Mouse (Mus musculus): ENCODE measurements at regions not wholly inside any gene's neighbourhood (a gene's known extent, or its start where the extent isn't known, plus 50 kb on each side); places are given as distances from the start of the nearest gene placed in this dataset.
"Not testable (repeated sequence)": the region's sequence is repeated elsewhere in the genome, so short reads cannot be mapped to it uniquely, and the experiment has no call there.

DNA sequence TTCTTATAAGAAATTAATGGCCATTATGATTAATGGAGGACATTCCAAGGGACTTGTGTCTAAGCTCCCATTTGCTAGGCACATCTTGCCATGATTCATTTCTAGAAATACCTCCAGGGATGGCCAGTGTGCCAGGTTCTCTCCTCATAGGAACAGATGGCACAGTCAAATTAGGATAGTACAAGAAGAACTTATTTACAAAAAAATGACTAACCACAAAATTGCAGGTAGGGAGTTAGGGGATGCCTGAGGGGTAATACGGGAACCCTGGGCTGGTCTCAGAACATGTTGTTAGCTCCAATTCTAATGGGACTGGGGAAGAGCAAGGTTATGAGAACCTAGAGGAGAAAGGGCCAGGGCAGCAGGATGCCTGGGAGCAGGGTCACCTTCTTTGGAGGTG lies 760.9 kb upstream of the Kirrel3 start:
- DNase-seq (ENCODE audit: low read depth in 1 of 2, low spot score in 2 of 2): no peak

DNA sequence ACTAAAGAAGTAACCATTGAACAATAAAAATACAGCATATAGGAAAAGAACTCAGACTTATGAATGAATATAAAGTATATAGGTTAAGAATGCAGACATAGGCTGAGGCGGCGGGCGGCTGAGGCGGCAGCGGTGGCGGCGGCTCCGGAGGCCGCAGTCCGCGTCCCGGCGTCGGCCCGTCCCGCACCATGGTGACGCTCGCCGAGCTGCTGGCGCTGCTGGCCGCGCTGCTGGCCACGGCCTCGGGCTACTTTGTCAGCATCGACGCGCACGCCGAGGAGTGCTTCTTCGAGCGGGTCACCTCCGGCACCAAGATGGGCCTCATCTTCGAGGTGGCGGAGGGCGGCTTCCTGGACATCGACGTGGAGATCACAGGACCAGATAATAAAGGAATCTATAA lies 757.6 kb upstream of the Kirrel3 start:
- DNase-seq (ENCODE audit: low read depth in 1 of 2, low spot score in 2 of 2): not testable (repeated sequence)

DNA sequence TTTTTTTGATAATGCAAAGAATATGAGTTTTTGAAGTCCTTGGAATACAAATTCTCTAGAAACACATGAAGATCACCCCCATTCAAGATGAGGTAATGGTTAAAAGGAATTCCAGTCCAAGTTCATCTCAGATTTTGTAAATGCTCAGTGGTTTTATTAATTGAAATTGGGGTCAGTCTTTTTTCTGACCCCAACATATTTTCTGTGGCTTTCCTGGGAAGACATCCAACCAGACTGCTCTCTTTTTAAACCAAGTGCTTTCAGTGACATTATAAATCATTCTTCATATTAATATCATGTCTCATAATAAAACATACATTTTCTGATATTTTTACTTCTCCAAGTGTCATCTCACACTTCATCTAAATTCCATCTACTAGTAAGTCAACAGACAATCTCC lies 725.0 kb upstream of the Kirrel3 start:
- no peak for DNase-seq (ENCODE audit: low read depth in 1 of 2, low spot score in 2 of 2)

DNA sequence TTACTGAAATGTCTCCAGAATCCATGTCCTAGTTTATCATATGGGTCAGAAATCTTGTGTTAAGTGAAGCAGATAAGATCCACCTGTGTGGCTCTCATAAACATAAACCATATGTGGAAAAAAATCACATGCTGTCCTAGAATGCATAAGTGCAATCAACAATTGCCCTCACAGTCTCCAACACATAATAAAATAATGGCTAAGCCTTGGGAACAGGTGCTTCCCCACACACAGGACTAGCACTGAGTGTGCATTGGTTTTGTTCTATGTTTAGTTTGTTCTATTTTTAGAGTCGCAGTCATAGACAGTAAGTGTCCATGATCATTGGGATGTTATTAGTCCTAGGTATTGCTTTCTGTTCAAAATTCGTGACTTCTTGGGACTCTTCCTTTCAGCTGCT lies 719.5 kb upstream of the Kirrel3 start:
- no peak for DNase-seq (ENCODE audit: low read depth in 1 of 2, low spot score in 2 of 2)

DNA sequence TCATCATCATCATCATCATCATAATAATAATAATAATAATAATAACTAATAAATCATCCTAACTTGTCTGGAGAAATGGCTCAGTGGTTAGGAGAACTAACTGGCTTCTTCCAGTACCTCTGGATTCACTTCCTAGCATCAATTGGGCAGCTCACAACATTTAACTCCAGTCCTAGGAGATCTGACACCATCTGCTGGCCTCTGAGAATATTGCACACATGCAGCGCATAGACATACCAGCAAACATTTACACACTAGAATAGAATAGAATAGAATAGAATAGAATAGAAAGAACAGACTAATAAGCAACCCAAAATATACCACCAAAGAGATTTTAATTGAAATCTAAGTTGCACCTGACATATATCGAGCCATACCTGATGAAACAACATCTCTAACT lies 715.9 kb upstream of the Kirrel3 start:
- DNase-seq (ENCODE audit: low read depth in 1 of 2, low spot score in 2 of 2): no peak

DNA sequence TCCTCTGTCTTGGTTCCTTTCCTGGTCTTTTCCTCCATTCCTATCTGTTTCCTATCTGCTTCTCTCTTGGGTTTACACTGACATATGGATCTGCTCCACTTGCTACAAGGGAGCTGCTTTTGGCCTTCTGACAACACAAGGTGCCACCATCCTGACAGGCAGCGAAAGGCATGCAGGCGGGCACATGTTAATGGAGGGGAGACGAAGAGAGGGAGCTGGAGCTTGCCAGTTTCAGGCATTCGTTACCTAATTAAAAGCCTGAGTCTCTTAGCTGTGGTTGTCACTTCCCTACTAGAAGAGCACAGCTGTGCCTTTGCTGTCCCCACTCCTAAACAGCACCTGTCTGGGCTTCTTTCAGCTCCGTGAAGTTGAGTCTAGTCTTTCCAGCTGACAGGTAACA lies 711.5 kb upstream of the Kirrel3 start:
- no peak for DNase-seq (ENCODE audit: low read depth in 1 of 2, low spot score in 2 of 2)

DNA sequence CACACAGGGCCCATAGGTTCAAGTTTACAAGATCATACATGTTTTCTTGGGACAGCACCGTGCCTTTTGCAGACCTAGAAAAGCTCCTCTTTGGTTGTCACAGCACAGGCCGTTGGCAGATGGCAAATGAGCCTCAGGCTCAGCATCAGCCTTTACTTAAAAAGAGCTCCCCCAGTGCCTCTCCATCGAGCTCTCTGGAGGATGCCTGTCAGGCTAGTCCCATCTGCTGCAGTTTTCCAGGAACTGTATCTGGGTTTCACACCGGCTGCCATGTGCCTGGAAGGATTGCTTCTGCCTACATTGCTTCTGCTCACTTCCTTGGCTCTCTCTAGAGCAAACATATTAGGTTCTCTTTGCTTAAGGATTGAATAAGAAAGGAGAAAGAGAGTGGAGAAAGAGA lies 695.1 kb upstream of the Kirrel3 start:
- no peak for DNase-seq (ENCODE audit: low read depth in 1 of 2, low spot score in 2 of 2)

DNA sequence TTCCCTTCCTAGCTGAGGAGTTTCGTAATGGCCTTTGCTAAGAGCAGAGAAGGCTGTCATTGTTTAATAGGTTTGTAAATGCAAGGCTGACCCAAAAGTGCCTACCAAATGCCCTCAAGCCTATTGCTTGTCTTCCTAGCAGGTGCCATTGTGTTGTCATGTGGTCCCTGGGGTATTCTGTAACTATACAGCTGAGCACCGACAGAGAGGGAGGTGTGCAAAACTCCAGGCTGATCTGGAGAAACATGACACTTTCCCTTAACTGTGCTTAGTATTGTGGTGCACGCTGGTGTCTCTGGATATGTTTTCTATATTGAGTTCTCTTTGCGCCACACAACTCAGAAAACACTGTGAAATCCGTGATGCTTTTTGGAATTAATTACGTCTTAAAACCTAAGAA lies 685.4 kb upstream of the Kirrel3 start:
- no peak for DNase-seq (ENCODE audit: low read depth in 1 of 2, low spot score in 2 of 2)

DNA sequence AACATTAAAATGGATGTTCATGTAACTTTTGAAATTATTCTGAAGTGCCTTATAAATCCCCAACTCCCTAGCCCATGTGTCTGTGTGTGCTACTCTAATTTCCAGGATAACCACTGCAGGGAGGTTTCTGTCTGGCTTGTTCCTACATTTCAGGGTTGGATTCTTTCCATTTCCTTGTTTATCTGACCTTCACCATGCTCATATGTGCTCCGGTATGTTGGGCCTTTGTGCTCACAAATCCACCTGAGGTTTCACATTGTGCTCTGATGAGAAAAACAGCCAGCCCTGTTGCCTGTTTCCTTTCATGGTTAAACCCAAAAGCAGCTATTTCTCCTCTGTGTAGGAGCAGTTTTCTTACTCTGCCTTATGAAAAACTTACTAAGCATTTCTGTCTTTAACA lies 684.9 kb upstream of the Kirrel3 start:
- no peak for DNase-seq (ENCODE audit: low read depth in 1 of 2, low spot score in 2 of 2)

DNA sequence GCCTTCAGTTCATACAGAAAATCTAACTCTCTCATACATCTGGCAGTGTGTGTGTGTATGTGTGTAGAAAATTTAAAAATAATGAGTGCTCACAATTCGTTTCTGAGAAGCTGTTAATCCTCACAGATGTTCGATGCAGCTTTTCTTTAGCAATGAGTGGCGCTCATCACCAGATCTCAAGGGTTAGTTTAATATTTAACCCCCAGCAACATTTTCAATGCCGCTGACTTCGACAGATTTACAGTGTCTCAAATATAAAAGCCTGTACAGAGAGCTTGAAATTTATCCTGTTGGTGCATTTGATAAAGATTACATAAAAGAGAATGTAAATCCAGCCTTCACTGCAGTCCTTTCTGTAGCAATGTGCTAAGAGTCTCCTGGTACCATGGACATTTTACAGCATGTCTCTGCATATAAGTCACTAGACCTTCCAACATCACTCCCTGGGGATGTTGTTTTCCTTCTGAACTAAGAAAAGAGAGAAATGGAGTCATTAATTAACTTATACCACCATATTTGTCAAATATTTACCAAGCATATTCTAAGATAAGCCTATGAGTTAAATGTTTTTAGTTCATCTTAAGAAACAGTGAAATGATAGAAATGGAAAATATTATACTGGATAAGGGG lies 670.8 kb upstream of the Kirrel3 start:
- DNase-seq (ENCODE audit: low read depth in 1 of 2, low spot score in 2 of 2): no peak

DNA sequence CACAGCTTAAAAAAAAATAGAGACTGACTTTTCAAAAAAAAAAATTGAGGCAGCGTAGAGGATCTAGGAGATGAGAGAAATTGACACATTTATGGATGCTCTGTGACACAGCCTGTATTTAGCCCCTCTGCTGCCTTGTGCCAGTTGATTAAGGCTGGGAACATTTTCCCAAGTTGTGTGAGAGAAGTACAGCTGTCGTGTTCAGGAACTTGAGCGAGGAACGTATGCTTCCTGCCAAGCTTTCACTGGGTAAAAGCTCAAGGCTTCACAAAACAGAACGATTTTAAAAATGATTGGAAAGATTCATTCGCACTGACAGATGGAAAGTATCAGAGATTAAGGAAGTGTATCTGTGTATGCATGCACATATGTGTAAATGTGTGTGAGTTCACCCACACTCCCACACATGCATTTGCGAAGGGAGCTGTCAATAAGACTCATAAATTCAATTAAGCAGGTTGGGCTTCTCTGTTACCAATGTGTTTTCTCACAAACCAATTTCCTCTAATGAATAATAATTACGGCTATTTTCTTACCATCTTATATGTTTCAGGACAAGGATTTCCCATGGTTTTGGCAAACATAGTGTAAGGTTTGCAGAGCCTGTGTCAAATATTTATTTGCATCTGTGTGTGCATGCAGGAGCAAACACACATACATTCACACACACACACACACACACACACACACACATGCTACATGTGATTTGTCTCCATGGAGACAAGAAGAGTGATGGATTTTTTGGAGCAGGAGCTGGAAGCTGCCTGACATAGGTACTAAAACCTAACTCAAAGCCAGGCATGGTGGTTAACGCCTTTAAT lies 662.9 kb upstream of the Kirrel3 start:
- no peak for DNase-seq (ENCODE audit: low read depth in 1 of 2, low spot score in 2 of 2)

DNA sequence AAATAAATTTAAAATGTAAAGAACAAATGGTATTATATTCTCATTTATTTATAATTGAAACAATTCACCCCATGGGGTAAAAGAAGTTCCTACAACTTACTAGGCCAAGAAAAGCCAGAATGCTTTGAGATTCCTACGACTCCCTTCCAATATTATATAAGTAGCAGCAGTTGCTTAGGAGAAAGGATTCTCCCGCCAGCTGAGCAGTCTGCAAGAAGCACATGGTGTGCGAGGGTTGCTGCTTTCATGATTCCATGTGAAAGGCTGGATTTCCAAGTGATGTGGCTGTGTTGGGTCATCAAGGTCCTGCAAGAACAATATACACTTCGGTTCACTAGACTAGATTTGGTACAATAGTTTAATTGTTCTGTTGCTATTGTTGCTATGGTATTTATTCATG lies 659.6 kb upstream of the Kirrel3 start:
- DNase-seq (ENCODE audit: low read depth in 1 of 2, low spot score in 2 of 2): no peak

DNA sequence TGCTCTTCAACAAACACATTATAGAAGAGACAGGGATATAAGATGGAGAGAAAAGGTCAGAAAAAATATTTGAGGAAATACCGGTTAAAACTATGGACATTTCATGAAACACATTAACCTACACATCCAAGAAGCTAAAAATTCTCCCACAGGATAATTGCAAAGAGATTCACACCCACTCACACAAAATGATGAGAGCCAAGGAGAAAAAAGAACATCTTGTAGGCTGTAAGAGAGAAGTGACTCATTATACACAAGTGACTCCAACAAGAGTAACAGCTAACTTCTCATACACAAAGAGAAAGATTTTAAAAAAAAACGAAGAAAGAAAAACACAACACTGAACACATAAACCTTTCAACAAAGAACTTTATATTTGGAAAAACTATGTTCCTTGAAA lies 658.3 kb upstream of the Kirrel3 start:
- no peak for DNase-seq (ENCODE audit: low read depth in 1 of 2, low spot score in 2 of 2)

DNA sequence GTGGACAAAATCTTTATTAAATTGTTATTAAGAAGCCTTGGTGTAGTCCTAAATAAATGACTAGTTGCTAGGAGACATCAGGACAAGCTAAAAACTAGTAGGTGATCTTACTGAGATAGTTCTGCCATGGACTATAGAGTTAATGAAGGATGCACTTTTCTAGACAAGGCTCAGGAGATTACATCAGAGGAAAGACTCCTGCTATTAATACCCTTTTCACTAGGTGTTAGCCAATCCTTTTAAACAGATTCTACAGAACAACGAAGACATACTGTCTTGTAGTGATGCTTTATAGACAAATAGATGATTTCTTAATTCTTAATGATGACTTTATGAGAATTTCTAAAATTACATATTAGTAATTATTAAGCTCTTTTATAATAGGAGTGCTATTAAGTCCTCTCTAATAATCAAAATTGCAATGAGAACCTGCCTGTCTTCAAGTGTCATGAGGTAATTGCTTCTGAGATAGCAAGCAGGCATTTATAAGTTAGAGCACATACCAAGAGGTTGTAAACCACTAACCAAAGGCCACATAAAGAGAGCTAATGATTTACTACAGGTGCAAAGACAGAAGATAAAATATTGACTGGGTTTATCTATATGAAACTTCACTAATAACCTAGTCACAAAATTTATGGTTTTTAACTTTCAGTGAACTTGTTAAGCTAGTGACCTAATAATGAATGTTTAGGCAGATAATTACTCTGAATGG lies 647.9 kb upstream of the Kirrel3 start:
- DNase-seq (ENCODE audit: low read depth in 1 of 2, low spot score in 2 of 2): no peak

DNA sequence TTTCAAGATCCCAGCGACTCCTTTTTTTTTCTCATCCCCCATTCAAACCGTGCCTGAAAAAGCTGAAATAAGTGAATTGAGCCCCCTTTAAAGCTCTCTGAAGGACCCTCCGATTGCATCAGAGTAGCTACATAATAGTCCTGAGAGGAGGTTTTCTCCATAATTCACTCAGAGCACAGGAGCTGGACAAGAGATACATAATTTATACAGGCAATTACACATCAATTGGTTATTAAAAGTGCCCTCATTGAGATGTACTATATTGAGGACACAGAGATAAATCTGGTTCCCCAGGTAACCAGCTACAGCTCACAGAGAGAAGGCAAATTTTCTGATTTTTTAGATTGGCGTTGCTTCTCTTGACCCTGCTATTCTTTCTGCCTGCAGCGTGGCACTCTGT lies 636.1 kb upstream of the Kirrel3 start:
- no peak for DNase-seq (ENCODE audit: low read depth in 1 of 2, low spot score in 2 of 2)

DNA sequence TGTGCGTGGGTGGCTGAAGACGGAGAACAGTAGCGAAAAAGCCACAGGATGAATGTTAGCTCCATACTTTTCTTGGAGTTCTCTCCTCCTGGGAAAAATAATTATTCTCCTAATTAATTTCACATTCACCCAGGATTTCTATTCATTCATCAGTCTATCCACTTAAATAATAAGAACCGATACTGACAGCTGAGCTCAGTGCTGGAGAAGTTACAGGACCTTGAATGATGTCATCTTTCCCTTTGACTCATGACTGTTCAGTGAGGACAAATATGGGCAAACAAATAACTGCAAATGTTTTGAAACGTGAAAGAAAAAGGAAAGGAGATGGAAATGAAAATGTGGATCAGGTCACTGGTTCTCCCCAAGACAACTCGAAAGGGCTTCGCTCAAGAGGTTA lies 635.7 kb upstream of the Kirrel3 start:
- DNase-seq (ENCODE audit: low read depth in 1 of 2, low spot score in 2 of 2): no peak

DNA sequence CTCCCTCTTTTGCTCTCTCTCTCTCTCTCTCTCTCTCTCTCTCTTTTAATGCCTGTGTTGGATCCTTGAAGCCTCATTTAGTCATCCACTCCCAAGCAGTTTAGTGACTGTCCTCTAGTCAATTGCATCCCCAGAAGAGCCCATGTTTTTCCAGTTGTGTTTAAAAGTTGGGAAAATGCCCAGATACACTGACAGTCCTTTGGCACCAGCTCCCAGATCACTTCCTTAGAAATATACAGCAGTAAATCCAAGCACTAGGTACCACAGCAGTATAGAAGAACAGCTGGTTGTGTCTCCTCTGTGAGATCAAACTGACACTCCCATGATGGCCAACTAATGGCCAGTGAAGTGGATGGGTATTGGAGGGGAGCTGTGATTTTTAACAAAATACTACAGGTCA lies 634.7 kb upstream of the Kirrel3 start:
- DNase-seq (ENCODE audit: low read depth in 1 of 2, low spot score in 2 of 2): no peak

DNA sequence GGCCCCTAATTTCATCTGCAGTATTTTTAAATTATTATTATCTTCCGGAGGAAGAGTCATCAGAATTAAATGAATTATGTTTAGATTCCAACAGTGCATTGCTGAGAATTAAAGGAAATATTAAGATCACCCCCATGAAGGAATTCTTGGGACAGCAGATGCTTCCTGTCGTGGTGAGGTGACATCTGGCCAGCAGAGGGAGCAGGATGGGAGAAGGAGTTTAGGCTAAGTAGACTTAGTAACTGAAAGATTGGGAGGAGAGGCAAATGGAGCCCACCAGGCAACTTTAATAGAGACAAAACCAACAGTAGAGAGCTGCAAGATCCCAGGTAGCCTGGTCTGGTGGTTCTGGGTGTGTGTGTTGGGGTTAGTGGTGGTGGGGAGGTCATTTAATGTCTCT lies 629.5 kb upstream of the Kirrel3 start:
- DNase-seq (ENCODE audit: low read depth in 1 of 2, low spot score in 2 of 2): no peak

DNA sequence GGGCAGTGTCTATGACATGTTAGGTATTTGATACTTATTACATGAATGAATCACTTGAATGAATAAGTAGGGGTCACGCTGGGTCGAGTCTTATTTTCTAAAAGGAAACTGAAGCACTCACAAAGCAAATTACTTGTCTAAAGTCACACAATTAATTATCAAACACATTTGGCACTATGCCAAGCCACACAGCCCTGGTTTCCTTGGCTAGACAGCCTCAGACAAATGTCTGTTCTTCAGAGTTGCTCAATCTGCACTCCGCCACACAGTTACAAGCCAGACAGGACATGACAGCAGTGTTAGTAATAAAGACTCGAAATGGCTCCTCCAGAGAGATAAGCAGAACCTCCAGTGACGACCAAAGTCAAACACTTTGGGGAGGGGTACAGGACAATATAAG lies 627.2 kb upstream of the Kirrel3 start:
- DNase-seq (ENCODE audit: low read depth in 1 of 2, low spot score in 2 of 2): no peak

DNA sequence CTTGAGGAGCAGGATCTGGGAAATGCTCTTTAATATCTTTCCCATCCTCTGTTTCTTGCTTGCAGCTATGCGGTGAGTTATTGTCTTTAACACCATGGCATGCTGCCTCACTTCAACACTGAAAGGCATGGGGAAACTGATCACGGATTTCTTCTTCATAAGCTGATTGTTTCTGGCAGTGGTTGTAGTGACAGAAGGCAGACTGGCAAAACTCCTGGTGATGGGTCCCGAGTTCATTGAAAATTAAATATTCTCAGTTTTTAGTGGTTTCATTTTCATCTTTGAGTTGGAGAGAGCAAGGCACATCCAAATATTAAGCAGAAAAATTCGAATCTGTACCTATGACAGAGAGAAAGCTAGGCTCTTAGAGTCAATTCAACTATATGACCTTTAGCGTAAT lies 617.0 kb upstream of the Kirrel3 start:
- DNase-seq (ENCODE audit: low read depth in 1 of 2, low spot score in 2 of 2): no peak

DNA sequence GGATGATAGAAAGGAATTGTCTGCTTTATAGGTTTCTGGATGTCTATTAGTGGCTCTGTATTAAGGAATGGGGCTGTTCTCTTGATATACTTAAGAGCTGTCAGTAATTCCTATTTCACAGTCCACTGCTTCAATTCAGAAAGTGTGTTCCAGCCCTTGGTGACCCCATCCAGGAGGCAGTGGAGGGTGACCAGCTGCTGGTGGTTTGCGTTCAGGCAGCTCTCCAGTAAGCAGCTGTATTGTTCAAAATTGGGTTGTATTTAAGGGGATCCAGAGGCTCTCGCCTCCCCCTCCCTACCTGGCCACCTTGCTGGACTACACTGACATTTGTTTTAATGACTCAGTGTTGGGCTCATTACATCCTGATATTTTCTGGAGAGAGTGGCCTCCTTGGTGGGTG lies 598.4 kb upstream of the Kirrel3 start:
- DNase-seq (ENCODE audit: low read depth in 1 of 2, low spot score in 2 of 2): no peak

DNA sequence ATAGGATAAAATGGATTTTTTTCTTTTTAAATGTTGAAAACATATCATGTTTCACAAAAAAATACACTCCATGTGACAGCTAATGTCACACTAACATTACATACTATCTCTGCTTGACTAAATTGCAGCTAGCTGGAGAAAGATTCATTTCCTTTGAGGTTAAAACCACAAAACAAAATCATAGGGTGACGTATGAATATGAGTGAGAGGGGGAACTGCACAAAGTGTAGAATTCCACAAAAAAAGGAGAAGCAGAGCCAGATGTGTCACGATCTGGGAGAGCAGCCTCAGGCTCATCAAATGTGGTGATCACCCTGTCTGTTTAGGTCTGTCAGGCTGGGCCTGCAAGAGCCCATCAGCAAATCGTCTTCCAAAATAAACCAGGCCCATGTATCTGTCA lies 593.7 kb upstream of the Kirrel3 start:
- no peak for DNase-seq (ENCODE audit: low read depth in 1 of 2, low spot score in 2 of 2)
